Mouse (Mus musculus) liver, postnatal 0 days (tissue): ENCODE data around the gene Ltbp1. TPM values are rescaled to one million over a fixed set of nuclear protein-coding genes. Genes with fewer than 3 reads are reported as not detected.

Experiments
- ATAC-seq: fragments of 200-750 bp; cut with Nextera tagmentation; 2 replicates; pipeline ENCODE4 v1.8.0; 2017; ENCODE audit warnings: mild to moderate bottlenecking, moderate library complexity
- DNase-seq: peaks from one replicate; pipeline ENCODE4 v3.0.0-alpha.2; 2016
- H3K27ac ChIP-seq: fragments of 300-500 bp; sonication (generic); 2 replicates; pipeline ENCODE4 v1.5.1; 2014; ENCODE audit warnings: antibody characterized with exemption, moderate library complexity, mild to moderate bottlenecking, low read depth
- H3K27me3 ChIP-seq: fragments of 300-500 bp; sonication (generic); 2 replicates; pipeline ENCODE4 v1.6.1; 2014; ENCODE audit warnings: low read length, control low read depth, mixed read lengths; ENCODE audit not compliant: insufficient read depth
- H3K36me3 ChIP-seq: fragments of 300-500 bp; sonication (generic); replicated peaks from 2 replicates; pipeline ENCODE4 v1.6.1; 2014; ENCODE audit warnings: mild to moderate bottlenecking, control low read depth, low read length, moderate library complexity, mixed read lengths; ENCODE audit not compliant: insufficient read depth
- H3K4me1 ChIP-seq: fragments of 300-500 bp; sonication (generic); 2 replicates; pipeline ENCODE4 v1.6.1; 2014; ENCODE audit warnings: antibody characterized with exemption, mild to moderate bottlenecking, control low read depth; ENCODE audit not compliant: insufficient read depth
- H3K4me2 ChIP-seq: fragments of 300-500 bp; sonication (generic); 2 replicates; pipeline ENCODE4 v1.6.1; 2014; ENCODE audit warnings: low read depth, mild to moderate bottlenecking, low read length, moderate library complexity, mixed read lengths
- H3K4me3 ChIP-seq: fragments of 300-500 bp; sonication (generic); 2 replicates; pipeline ENCODE4 v1.5.1; 2014; ENCODE audit warnings: low read depth, low read length
- H3K9ac ChIP-seq: fragments of 300-500 bp; sonication (generic); replicated peaks from 2 replicates; pipeline ENCODE4 v1.6.1; 2014; ENCODE audit warnings: mild to moderate bottlenecking, moderate library complexity
- H3K9me3 ChIP-seq: fragments of 300-500 bp; sonication (generic); 2 replicates; pipeline ENCODE4 v1.6.1; 2016; ENCODE audit warnings: mild to moderate bottlenecking, control low read depth, low read length, mixed read lengths
- CTCF ChIP-seq: sonication (generic); IDR thresholded peaks from 2 replicates; pipeline ENCODE4 v1.5.1; 2016; ENCODE audit warnings: antibody characterized with exemption, low read depth
- EP300 ChIP-seq: IDR thresholded peaks from 2 replicates; pipeline ENCODE4 v1.6.1; 2016; ENCODE audit warnings: antibody characterized with exemption, low read depth, mild to moderate bottlenecking
- WGBS: fragments of 180-500 bp; shearing (Covaris S2); extraction: QIAGEN DNeasy Blood & Tissue Kit; methylation state at CpG from one replicate; pipeline ENCODE4 v1.1.7; 2014; ENCODE audit not compliant: insufficient replicate concordance; 5-methylcytosine and 5-hydroxymethylcytosine counted together
- polyA plus RNA-seq: library from polyadenylated mRNA; unstranded; fragments of >200 nt; fragmentation: Nextera tagmentation; extraction: Ambion mirVana; gene quantifications from 2 replicates; pipeline ENCODE4 v1.2.1, GENCODE M21; 2015

Gene Ltbp1
- polyA plus RNA-seq, 1 experiment from 2014 or later = 2.8 TPM

GRCm38 (mm10) chr17:75292986-75293385, 287.6 kb downstream of the Ltbp1 start:
- 77% methylated on average over 3 of the region's 3 CpGs for WGBS
- H3K4me3 ChIP-seq = no peak overlapping the region
- H3K36me3 ChIP-seq = no peaks in the 10 kb centered on the region
- no peak overlapping the region for H3K27ac ChIP-seq
- no peak overlapping the region for H3K4me2 ChIP-seq
- no peaks in the 10 kb centered on the region for H3K9me3 ChIP-seq
- H3K27me3 ChIP-seq = no peaks in the 10 kb centered on the region
- TF ChIP-seq EP300 (no peak), CTCF (no peak)
- H3K9ac ChIP-seq = no peak overlapping the region
- H3K4me1 ChIP-seq = no peaks in the 10 kb centered on the region
- DNase-seq (no peak), ATAC-seq (no peak)

DNA sequence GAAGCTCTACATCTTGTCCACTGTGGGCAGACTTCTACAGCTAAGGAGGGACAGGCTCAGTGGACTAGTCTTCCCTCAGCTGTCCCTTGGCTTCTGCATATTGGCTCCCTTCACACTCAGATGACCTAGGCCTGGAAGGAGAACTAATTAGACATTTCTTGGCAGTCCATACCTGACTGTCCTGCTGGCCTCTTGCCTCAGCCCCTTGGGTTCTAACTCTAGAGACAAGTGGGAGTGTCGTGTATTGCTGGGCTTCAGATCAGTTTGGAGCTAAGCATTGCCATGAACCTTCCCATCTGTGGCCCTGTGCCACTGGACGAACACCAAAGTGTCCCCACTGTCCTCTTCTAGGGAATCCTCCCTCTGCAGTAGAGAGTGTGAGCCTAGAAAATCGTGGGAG, 288.4 kb downstream of the Ltbp1 start:
- Histone ChIP-seq H3K4me3 (no peak overlapping the region), H3K9me3 (no peaks in the 10 kb centered on the region), H3K27ac (no peak overlapping the region), H3K4me1 (no peaks in the 10 kb centered on the region), H3K9ac (no peak overlapping the region), H3K4me2 (no peak overlapping the region), H3K36me3 (no peaks in the 10 kb centered on the region), H3K27me3 (no peaks in the 10 kb centered on the region)
- 62% methylated on average over 3 of the region's 3 CpGs for WGBS
- no peak for TF ChIP-seq EP300
- TF ChIP-seq CTCF = no peak
- ATAC-seq = no peak
- DNase-seq = no peak

DNA sequence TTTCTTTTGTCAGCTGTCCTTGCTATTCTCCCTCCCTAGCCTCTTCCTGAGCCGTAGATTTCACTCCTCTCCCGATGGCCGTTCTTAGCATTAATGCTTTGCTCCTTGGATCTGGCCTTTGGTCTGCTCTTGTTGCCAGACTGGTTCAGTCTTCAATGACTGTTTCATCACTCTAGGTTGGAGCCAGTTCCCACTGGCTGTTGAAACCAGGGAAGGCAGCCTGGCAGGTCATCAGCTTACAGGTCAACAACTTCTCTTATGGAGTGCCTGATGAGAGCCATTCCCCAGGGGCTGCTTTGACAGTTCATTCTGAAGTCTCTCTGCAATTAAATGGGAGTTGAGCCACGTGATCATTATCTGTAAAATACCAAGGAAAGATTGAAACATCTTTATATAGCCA, 295.5 kb downstream of the Ltbp1 start:
- no peaks in the 10 kb centered on the region for H3K27me3 ChIP-seq
- no peaks in the 10 kb centered on the region for H3K36me3 ChIP-seq
- no peak overlapping the region for H3K27ac ChIP-seq
- no peak overlapping the region for H3K4me2 ChIP-seq
- DNase-seq = no peak
- no peak overlapping the region for H3K4me3 ChIP-seq
- H3K9me3 ChIP-seq = no peaks in the 10 kb centered on the region
- ATAC-seq = no peak
- TF ChIP-seq CTCF (no peak), EP300 (no peak)
- no peak overlapping the region for H3K9ac ChIP-seq
- H3K4me1 ChIP-seq = no peaks in the 10 kb centered on the region
- 75% methylated on average over 4 of the region's 4 CpGs for WGBS

DNA sequence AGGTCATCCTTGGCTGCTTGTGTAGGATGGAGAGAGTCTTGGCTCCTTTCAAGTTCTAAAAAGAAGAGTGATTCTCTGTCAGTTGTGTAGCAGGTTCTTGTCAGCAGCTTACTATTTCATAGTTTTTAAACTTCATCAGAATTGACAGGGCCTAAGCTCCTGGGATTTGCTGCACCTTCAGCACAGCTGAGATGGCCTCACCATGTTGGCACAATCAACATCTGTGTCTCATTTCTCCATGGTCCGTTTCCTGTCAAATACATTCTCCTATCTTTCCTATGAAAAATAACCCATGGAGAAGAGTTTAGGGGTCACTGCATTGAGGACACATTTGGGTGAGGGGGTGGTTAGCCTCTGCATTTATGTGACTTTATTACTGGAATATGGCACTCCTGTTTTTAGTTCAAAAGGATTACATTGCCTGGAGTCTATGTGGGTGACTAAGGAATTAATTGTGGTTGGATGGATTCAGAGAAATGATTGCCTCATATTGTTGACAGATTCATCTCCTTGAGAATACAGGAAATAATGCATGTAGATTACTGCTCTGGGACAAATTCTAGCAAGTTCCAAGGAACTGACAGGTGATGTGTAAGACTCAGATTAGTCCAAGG, 299.5 kb downstream of the Ltbp1 start:
- Histone ChIP-seq H3K36me3 (no peaks in the 10 kb centered on the region), H3K4me3 (no peak overlapping the region), H3K4me1 (peaks cover 6% of the 10 kb centered on the region; the same call in 1 of the 2 replicates), H3K9me3 (no peaks in the 10 kb centered on the region), H3K27me3 (no peaks in the 10 kb centered on the region), H3K9ac (no peak overlapping the region), H3K27ac (no peak overlapping the region), H3K4me2 (no peak overlapping the region)
- DNase-seq (no peak), ATAC-seq (no peak)
- WGBS = 77% methylated on average over 1 of the region's 1 CpGs
- TF ChIP-seq CTCF (no peak), EP300 (no peak)

DNA sequence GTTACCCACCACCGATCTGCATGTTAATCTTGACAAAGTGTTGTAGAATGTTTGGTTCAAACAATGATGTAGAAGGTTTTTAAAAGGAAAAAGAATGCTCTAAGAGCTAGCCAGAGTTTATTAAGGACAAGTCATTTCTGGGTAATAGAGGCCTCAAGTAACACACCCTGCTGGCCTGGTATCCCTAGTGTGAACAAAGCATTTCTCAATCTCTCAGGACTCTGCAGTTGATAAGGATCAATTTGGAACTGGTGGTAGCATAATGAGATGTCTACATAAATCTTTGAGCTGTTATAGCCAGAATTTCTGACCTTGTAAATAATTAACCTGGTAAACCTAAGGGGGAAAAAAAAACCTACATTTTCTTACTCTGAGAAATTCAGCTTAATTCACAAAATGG, 300.3 kb downstream of the Ltbp1 start:
- no peak overlapping the region for H3K4me3 ChIP-seq
- ATAC-seq = no peak

GRCm38 (mm10) chr17:75307070-75308011, 302.0 kb downstream of the Ltbp1 start:
- TF ChIP-seq EP300 (no peak), CTCF (no peak)
- peaks cover 6% of the 10 kb centered on the region; the same call in 1 of the 2 replicates for H3K4me1 ChIP-seq
- peak overlapping the region; percentile 30; the same call in 1 of the 2 replicates for H3K4me2 ChIP-seq
- H3K4me3 ChIP-seq = no peak overlapping the region
- DNase-seq = no peak
- H3K27me3 ChIP-seq = no peaks in the 10 kb centered on the region
- H3K9ac ChIP-seq = no peak overlapping the region
- H3K36me3 ChIP-seq = no peaks in the 10 kb centered on the region
- 0 out of 2 replicates have a peak overlapping the region, but pooled peaks have one; percentile 5 for H3K27ac ChIP-seq
- ATAC-seq = no peak
- no peaks in the 10 kb centered on the region for H3K9me3 ChIP-seq
- 53% methylated on average over 18 of the region's 18 CpGs for WGBS

More for the DNA sequence above, 300.3 kb downstream of the Ltbp1 start:
- 91% methylated on average over 1 of the region's 1 CpGs for WGBS
- H3K4me2 ChIP-seq = no peak overlapping the region
- no peaks in the 10 kb centered on the region for H3K27me3 ChIP-seq
- H3K9me3 ChIP-seq = no peaks in the 10 kb centered on the region
- no peaks in the 10 kb centered on the region for H3K36me3 ChIP-seq
- TF ChIP-seq CTCF (no peak), EP300 (no peak)
- DNase-seq = no peak
- H3K27ac ChIP-seq = no peak overlapping the region
- H3K9ac ChIP-seq = no peak overlapping the region
- peaks cover 6% of the 10 kb centered on the region; the same call in 1 of the 2 replicates for H3K4me1 ChIP-seq
